Mouse (Mus musculus) heart, adult 2 months (tissue): ENCODE measurements at regions not wholly inside any gene's neighbourhood (a gene's known extent, or its start where the extent isn't known, plus 50 kb on each side); places are given as distances from the start of the nearest gene placed in this dataset.
A peak's percentile ranks its signal among the peaks of the same experiment; 100 is the strongest.
"Not testable (repeated sequence)": the region's sequence is repeated elsewhere in the genome, so short reads cannot be mapped to it uniquely, and the experiment has no call there.

Experiments
- DNase-seq, 2 experiments: peaks; one replicate each; pipeline ENCODE4 v3.0.0; 2021
- H3K27ac ChIP-seq: fragments of 200-600 bp; 2 replicates; pipeline ENCODE4 v1.8.1; 2022
- H3K27me3 ChIP-seq: fragments of 200-500 bp; 2 replicates; pipeline ENCODE4 v1.6.1; 2012; ENCODE audit warnings: mild to moderate bottlenecking, low read length, inconsistent platforms, mixed read lengths; ENCODE audit not compliant: control insufficient read depth, insufficient read depth
- H3K36me3 ChIP-seq: fragments of 200-500 bp; 2 replicates; pipeline ENCODE4 v1.6.1; 2012; ENCODE audit warnings: low read length, inconsistent platforms; ENCODE audit not compliant: control insufficient read depth, insufficient read depth
- H3K4me1 ChIP-seq: fragments of 200-500 bp; 2 replicates; pipeline ENCODE4 v1.6.1; 2011; ENCODE audit warnings: low read length; ENCODE audit not compliant: control insufficient read depth, insufficient read depth
- H3K4me3 ChIP-seq: fragments of 200-600 bp; 2 replicates; pipeline ENCODE4 v1.8.1; 2022
- H3K79me2 ChIP-seq: fragments of 200-500 bp; replicated peaks from 2 replicates; pipeline ENCODE4 v1.6.1; 2012; ENCODE audit warnings: mild to moderate bottlenecking, inconsistent platforms, low read length, moderate library complexity, mixed read lengths; ENCODE audit not compliant: control insufficient read depth, insufficient read depth
- H3K9ac ChIP-seq: fragments of 200-500 bp; 2 replicates; pipeline ENCODE4 v1.6.1; 2012; ENCODE audit warnings: low read depth, mild to moderate bottlenecking, control low read depth, inconsistent platforms, low read length, mixed read lengths
- CTCF ChIP-seq: fragments of 200-600 bp; IDR thresholded peaks from 2 replicates; pipeline ENCODE4 v1.8.1; 2022; ENCODE audit warnings: antibody characterized with exemption, mild to moderate bottlenecking, moderate library complexity
- EP300 ChIP-seq: fragments of 200-500 bp; IDR thresholded peaks from 2 replicates; pipeline ENCODE4 v1.6.1; 2011; ENCODE audit warnings: low read depth, low read length, control low read depth; ENCODE audit not compliant: insufficient read depth
- POLR2A ChIP-seq: fragments of 200-500 bp; IDR thresholded peaks from 2 replicates; pipeline ENCODE4 v1.6.1; 2011; ENCODE audit warnings: mild to moderate bottlenecking, low read depth, low read length, control low read depth; ENCODE audit not compliant: insufficient read depth
- WGBS: fragments of 180-500 bp; shearing (Covaris S2); methylation state at CpG from one replicate; pipeline ENCODE4 v1.1.7; 2018; 5-methylcytosine and 5-hydroxymethylcytosine counted together
- intact Hi-C: fragments of 180-260 bp; cut with DNase I; formaldehyde crosslinking; loops from one replicate; pipeline ENCODE4 v1.15.1; 2025

DNA sequence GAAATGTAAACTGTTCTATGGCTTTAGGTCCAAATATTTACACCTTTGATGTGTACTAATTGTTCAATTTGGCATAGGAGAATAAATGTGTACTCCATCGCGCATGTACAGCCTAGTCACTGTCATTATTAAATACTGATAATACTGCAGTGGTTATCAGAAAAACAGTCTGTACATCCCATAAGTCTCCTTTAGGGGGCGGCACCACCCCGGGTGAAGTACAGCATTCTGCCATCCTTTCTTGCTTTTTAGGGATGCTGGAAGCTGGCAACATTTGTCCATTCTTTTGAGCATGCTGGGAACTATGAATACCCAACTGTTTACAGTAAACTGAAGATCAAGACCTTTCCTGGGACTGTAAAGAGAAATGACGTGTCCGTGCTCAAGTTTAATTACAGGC is 165.6 kb downstream of the Akain1 start:
- WGBS = 71% methylated on average over 6 of the region's 6 CpGs
- Histone ChIP-seq H3K79me2 (no peaks in the 10 kb centered on the region), H3K27me3 (no peaks in the 10 kb centered on the region), H3K4me3 (no peak overlapping the region), H3K27ac (no peak overlapping the region), H3K36me3 (no peaks in the 10 kb centered on the region), H3K4me1 (no peaks in the 10 kb centered on the region), H3K9ac (no peak overlapping the region)
- no peak for DNase-seq
- TF ChIP-seq EP300 (no peak), POLR2A (no peak), CTCF (no peak)
- intact Hi-C loops = no loop called here

DNA sequence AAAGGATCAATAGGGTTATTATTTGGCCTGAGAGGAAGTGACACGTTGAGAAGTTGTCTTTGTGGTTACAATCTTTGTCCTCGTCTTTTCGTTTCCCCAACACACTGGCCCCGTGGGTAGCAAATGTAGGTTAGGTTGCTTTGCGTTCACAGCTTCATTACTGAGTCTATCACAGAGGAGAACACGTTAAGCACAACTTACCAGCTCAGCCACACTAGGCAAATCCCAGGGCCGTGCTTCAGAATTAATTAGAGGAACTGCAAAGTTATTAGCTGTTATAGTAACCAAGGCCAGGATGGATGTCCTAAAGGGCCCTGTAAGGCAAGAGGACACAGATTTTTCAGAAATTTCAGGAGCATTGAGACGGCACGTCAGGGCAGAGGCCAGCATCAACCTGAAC is 166.3 kb downstream of the Akain1 start:
- Histone ChIP-seq H3K27me3 (no peaks in the 10 kb centered on the region), H3K4me1 (no peaks in the 10 kb centered on the region), H3K9ac (no peak overlapping the region), H3K79me2 (no peaks in the 10 kb centered on the region), H3K27ac (no peak overlapping the region), H3K4me3 (no peak overlapping the region), H3K36me3 (no peaks in the 10 kb centered on the region)
- DNase-seq = no peak
- 82% methylated on average over 9 of the region's 9 CpGs for WGBS
- TF ChIP-seq POLR2A (no peak), EP300 (no peak), CTCF (no peak)
- intact Hi-C loops = no loop called here

DNA sequence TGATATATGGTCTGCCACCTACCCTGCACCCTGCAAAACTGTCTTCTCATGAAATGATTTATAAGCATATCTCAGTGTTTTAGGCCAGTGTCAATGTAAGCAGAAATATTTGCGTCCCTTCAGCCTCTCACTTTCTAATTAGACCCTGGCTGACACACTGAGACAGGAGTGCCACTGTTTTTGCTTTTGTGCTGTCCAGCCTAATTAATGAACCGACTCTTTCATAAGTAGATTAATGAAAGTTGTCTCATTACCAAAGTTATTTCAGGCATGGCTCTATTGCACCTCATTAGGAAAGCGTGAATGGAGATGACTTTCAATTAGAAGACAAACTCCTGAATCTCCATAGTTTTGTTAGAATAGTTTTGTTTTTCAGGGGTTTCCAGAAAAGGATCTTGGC is 192.3 kb downstream of the Akain1 start:
- Histone ChIP-seq H3K36me3 (no peaks in the 10 kb centered on the region), H3K4me3 (no peak overlapping the region), H3K9ac (no peak overlapping the region), H3K27ac (no peak overlapping the region), H3K79me2 (no peaks in the 10 kb centered on the region), H3K27me3 (no peaks in the 10 kb centered on the region), H3K4me1 (no peaks in the 10 kb centered on the region)
- no peak for DNase-seq
- intact Hi-C loops = no loop called here
- TF ChIP-seq POLR2A (no peak), CTCF (no peak), EP300 (no peak)
- WGBS = 71% methylated on average over 3 of the region's 3 CpGs

DNA sequence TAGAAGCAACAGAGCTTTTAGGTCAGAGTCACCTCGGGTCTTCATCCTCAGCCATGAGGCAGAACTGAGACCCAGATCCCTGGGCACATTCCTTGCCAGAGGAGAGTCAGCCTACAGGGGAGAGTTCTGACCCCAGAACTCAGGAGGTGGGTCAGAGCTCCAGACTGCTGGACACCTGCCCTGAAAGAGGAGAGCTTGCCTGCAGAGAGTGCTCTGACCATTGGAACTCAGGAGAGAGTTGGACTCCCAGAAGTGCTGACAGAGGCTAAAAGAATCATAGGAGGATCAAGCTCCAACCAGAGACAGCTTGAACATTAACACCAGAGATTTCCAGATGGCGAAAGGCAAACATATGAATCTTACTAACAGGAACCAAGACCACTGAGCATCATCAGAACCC is 211.4 kb downstream of the Akain1 start:
- H3K4me1 ChIP-seq, H3K36me3 ChIP-seq, intact Hi-C loops: not testable (repeated sequence)

DNA sequence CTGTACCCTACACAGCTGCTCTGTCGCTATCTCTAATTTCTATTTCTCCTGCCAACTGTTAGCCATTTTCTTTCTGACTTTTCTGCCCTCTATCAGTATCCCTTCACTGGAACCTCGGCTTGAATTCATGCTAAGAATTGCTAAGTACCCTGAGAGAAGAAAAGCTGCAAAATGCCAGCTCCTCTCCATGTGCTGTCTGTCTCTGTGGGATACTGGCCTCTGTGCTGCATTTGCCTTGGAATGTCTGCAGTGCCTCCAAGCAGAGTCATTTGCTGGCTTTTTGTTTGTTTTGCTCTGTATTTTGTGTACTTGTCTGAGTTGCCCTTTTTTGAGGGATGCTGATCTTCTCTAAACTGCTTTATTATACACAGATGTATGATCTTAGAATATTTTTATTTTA is 215.5 kb downstream of the Akain1 start:
- no peaks in the 10 kb centered on the region for H3K27me3 ChIP-seq
- H3K9ac ChIP-seq = no peak overlapping the region
- 35% methylated on average over 2 of the region's 2 CpGs for WGBS
- no peak for TF ChIP-seq EP300
- no peak for TF ChIP-seq POLR2A
- TF ChIP-seq CTCF = no peak
- H3K36me3 ChIP-seq = no peaks in the 10 kb centered on the region
- H3K4me3 ChIP-seq = no peak overlapping the region
- no peaks in the 10 kb centered on the region for H3K4me1 ChIP-seq
- DNase-seq = no peak
- no peak overlapping the region for H3K27ac ChIP-seq
- no peaks in the 10 kb centered on the region for H3K79me2 ChIP-seq
- intact Hi-C loops = no loop called here

More for the DNA sequence above, 211.4 kb downstream of the Akain1 start:
- H3K4me3 ChIP-seq, H3K9ac ChIP-seq, H3K27me3 ChIP-seq, H3K27ac ChIP-seq, H3K79me2 ChIP-seq, DNase-seq: not testable (repeated sequence)
- WGBS = 57% methylated on average over 2 of the region's 2 CpGs

DNA sequence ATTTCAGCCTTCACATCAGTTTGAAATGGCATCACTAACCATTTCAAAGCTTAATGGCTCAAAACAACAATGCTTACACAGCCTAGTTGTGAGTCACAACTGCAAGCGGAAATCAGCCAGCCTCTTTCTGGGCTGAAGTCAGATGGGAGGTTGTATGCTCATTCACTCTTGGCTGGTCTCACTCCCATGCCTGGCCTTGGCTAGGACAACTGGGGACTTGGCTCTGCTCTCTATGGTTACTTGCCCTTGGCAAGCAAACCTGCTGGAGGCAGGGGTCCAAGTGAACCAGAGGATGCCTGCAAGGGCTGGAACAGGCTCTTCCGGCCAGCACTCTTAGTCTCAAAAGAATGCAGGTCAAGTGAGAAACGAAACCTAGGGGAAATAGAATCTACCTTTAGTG is 233.4 kb downstream of the Akain1 start:
- 75% methylated on average over 3 of the region's 3 CpGs for WGBS
- no peaks in the 10 kb centered on the region for H3K79me2 ChIP-seq
- H3K27me3 ChIP-seq = no peaks in the 10 kb centered on the region
- H3K4me3 ChIP-seq = no peak overlapping the region
- DNase-seq = peak; percentile 23 to 34
- H3K27ac ChIP-seq = no peak overlapping the region
- H3K36me3 ChIP-seq = no peaks in the 10 kb centered on the region
- intact Hi-C loops = no loop called here
- no peak overlapping the region for H3K9ac ChIP-seq
- TF ChIP-seq CTCF (no peak), POLR2A (no peak), EP300 (no peak)
- no peaks in the 10 kb centered on the region for H3K4me1 ChIP-seq

DNA sequence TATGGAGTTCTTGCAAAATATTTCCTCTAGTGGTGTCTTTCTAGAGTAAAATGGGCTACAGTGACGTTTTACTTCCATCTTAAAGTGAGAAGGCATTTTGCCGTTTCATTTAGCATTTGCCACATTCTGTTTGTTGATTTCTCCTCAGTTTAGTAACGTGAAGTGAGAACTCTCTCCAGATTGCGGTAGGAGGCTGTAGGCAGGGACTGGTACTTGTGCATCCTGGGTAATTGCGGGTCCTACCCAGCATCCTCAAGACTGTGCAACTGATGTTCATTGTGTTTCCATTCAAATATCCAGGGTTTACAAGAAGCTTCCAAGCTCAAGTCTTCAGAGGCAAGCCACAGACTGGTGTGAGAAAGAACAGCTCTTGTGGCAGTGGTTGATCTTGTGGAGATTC is 244.0 kb downstream of the Akain1 start:
- Histone ChIP-seq H3K27ac (no peak overlapping the region), H3K79me2 (no peaks in the 10 kb centered on the region), H3K36me3 (no peaks in the 10 kb centered on the region), H3K27me3 (no peaks in the 10 kb centered on the region), H3K4me3 (no peak overlapping the region), H3K4me1 (no peaks in the 10 kb centered on the region), H3K9ac (no peak overlapping the region)
- DNase-seq = no peak
- 64% methylated on average over 5 of the region's 5 CpGs for WGBS
- no peak for TF ChIP-seq CTCF
- TF ChIP-seq EP300 = no peak
- TF ChIP-seq POLR2A = no peak
- intact Hi-C loops = no loop called here
